Mouse (Mus musculus) left cerebral cortex, adult 8-10 months (tissue): ENCODE results near the gene Clta. TPM values are rescaled to one million over a fixed set of nuclear protein-coding genes. Genes with fewer than 3 reads are reported as not detected.

Experiments used
- DNase-seq, 2 experiments: peaks; one replicate each; pipeline ENCODE4 v3.0.0; 2022; ENCODE audit warnings: low spot score in 2 of 2
- total RNA-seq, 4 experiments: library from RNA; stranded (reverse); gene quantifications; 2 replicates each; pipeline ENCODE4 v1.2.4; 2022

Gene Clta
- total RNA-seq = 100 to 1,000 TPM; 270 to 279 (median 276) TPM

- DNase-seq = no peak
Measured at GRCm38 (mm10) chr4:44004126-44004525, at the start of gene Clta. Gene Clta, plus strand, starts transcription at chr4:44004452.

GRCm38 (mm10) chr4:43957292-43957845, 46.9 kb upstream of the Clta start, which contains the start of gene Glipr2:
Gene Glipr2, plus strand, starts transcription at chr4:43957401.
- peak; percentile 22 to 49 for DNase-seq

- no peak for DNase-seq
Measured at GRCm38 (mm10) chr4:43957846-43958461, 46.3 kb upstream of the Clta start.

- no peak for DNase-seq
Measured at GRCm38 (mm10) chr4:43959523-43960179, 44.6 kb upstream of the Clta start.

- DNase-seq = no peak
Measured at GRCm38 (mm10) chr4:43960207-43960606, 44.0 kb upstream of the Clta start.

- no peak for DNase-seq
Measured at GRCm38 (mm10) chr4:43964326-43964833, 39.9 kb upstream of the Clta start.

GRCm38 (mm10) chr4:43964951-43965684, 39.1 kb upstream of the Clta start:
- no peak for DNase-seq

- DNase-seq = no peak
Measured at GRCm38 (mm10) chr4:43965856-43966535, 38.3 kb upstream of the Clta start.

- peak in 1 of 2 experiments; percentile 42 for DNase-seq
Measured at GRCm38 (mm10) chr4:43968650-43969049, 35.6 kb upstream of the Clta start.

- DNase-seq = no peak
Measured at GRCm38 (mm10) chr4:43969373-43969772, 34.9 kb upstream of the Clta start.

- no peak for DNase-seq
Measured at GRCm38 (mm10) chr4:43970393-43971330, 33.6 kb upstream of the Clta start.

GRCm38 (mm10) chr4:43971541-43972136, 32.6 kb upstream of the Clta start:
- no peak for DNase-seq

GRCm38 (mm10) chr4:43972137-43972591, 32.1 kb upstream of the Clta start:
- DNase-seq = no peak

- peak in 1 of 2 experiments; percentile 58 for DNase-seq
Measured at GRCm38 (mm10) chr4:43973526-43973981, 30.7 kb upstream of the Clta start.

GRCm38 (mm10) chr4:43974914-43975616, 29.2 kb upstream of the Clta start:
- no peak for DNase-seq

GRCm38 (mm10) chr4:43976223-43976740, 28.0 kb upstream of the Clta start:
- no peak for DNase-seq

- no peak for DNase-seq
Measured at GRCm38 (mm10) chr4:43978521-43979443, 25.5 kb upstream of the Clta start.
